Mouse (Mus musculus) right cerebral cortex, postnatal 14 days (tissue): ENCODE measurements around the gene Cep128.

Experiments
- DNase-seq: peaks from one replicate; pipeline ENCODE4 v3.0.0; 2022

The Cep128 gene

GRCm38 (mm10) chr12:91305769-91306168, 78.4 kb downstream of the Cep128 start:
- DNase-seq = no peak

GRCm38 (mm10) chr12:91305038-91305437, 79.2 kb downstream of the Cep128 start:
- DNase-seq = no peak

DNA sequence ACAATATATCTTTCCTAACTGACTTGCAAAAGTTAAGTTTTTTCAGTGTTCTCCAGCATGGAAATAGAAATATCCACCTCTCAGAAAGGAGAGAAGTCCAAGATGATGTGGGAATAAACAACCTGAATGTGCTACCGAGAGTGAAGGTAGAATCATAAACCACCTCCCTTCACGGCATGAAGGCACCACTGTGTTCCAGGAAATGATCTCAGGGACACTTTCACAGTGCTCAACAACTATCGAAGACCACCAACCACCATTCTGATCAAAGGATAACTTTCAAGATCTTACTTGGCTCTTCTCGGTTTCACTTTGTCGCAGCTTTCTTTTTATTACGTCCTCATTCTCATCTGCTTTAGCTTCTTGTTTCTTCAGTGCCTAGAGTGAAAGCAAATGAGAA, 85.5 kb downstream of the Cep128 start:
- no peak for DNase-seq

- DNase-seq = no peak
These were observed 88.3 kb downstream of the Cep128 start for GRCm38 (mm10) chr12:91295870-91296269.

DNA sequence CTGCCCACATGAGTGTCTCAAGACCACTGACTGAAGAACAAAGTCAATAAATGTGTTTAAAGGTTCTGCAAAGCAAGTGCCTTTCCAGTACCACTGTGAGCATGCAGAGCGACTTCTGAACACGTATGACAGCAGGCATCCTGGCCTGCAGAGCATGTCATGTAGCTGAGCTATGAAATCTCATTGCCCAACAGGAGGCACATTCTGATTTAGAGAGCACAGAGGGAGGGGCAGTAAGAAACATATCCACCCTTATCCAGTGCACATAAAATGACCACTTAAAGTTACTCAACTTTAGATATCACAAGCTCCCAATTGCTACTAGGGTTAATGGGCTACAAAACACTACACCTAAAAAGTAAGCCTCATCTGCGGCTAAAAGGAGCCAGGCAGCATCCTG, 88.8 kb downstream of the Cep128 start:
- no peak for DNase-seq

DNA sequence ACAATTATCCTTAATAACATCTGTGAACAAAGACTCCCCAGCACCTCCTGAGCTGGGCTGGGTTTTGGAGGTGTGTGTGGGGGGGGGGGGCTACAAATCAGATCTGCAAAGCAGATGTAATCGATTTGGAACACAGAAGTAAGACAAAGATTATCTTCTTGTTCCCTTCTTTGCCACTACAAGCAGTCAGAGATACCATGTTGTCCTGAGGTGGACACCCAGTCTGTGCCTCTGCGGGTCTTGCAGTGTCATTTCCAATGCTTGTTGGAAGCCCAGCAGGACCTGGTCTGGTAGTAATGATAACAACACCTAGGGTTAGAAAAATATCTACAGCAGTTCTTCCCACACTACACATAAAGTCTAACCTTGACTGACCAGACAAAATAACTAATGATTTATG, 110.3 kb downstream of the Cep128 start:
- DNase-seq = no peak

DNA sequence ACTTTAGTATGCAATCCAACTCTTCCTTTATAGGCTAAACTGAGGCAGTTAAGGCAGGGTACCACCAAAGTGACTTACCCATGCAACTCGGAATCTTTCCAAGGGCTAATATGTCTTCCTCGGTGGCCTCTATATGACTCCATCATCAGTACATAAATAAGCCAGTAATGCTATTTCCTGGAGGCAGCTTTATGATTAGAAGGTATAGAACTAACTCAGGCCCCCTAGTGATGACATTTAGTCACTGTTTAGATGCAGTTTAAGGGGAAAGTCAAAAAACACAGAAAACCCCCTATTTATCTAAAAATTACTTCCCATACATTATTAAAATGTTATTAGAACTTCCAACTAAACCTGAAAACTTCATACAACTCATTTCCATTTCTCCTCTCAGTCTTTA, 114.6 kb downstream of the Cep128 start:
- DNase-seq = no peak

GRCm38 (mm10) chr12:91268974-91269373, 115.2 kb downstream of the Cep128 start:
- DNase-seq = no peak

GRCm38 (mm10) chr12:91266014-91266413, 118.2 kb downstream of the Cep128 start:
- no peak for DNase-seq

DNA sequence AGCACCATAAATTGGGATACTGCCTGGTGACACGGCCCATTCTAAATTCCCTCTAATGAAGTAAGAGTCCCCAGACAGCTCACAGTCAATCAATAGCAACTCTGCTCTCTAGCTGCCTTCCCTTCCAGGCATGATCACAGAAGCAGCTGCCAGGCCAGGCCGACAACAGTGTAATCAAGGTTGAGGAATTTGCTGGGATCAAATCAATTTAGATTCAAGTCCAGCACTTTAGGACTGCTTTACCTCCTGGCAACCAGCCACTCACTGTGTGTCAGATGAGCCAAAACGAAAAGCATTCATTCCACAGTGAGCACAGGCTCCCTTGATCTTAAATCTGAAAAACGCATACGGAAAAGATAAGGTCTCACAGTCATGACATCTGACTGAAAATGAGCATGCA, 118.7 kb downstream of the Cep128 start:
- no peak for DNase-seq

DNA sequence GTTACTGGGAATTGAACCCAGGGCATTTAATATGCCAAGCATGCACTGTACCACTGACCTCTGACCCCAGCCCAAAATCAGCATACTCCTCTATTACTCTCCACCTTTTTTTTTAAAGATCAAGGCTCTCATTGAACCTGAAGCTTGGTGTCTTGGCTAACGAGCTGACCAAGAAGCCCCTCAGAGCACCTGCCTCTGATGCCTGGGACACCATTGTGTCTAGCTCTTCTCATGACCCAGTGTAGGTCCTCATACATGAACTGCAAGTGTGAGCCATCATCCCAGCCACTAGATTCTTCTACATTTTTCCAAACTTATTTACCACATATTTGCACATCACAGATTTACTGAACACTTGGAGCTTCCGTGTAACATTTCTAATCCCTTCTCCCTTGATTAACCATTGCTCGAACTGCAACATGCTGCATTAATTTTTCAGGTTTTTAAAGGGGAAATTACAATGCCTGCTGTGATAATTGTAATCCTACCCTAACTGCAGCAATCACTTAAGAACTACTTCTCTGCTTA, 119.3 kb downstream of the Cep128 start:
- no peak for DNase-seq

DNA sequence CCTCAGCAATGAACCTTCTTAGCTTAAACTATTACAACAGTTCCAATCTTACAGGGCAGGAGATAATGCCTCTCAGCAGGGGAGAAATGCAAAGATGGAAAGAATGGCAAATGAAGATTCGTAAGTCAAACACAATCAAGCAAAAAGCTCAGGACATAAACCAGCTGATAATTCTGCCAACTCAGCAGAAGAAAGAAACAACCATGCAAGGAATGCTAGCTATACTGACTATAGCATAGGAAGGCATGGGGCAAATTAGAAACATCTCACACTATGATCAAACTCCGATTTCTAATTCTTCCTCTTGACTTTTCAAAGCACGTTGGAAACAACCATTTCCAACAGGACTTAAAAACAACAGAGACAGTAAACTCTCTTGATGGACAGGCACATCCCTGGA, 120.5 kb downstream of the Cep128 start:
- DNase-seq = no peak

GRCm38 (mm10) chr12:91262801-91263200, 121.4 kb downstream of the Cep128 start:
- no peak for DNase-seq

GRCm38 (mm10) chr12:91256334-91256733, 127.9 kb downstream of the Cep128 start:
- DNase-seq = no peak

- DNase-seq = no peak
These were observed 129.4 kb downstream of the Cep128 start for GRCm38 (mm10) chr12:91254831-91255230.

- no peak for DNase-seq
These were observed 163.6 kb downstream of the Cep128 start for GRCm38 (mm10) chr12:91220609-91221008.

- DNase-seq = no peak
These were observed 178.7 kb downstream of the Cep128 start for GRCm38 (mm10) chr12:91205550-91205949.

GRCm38 (mm10) chr12:91204330-91204729, 179.9 kb downstream of the Cep128 start:
- DNase-seq = no peak

GRCm38 (mm10) chr12:91202496-91202895, 181.7 kb downstream of the Cep128 start:
- DNase-seq = no peak

GRCm38 (mm10) chr12:91189111-91189510, 195.1 kb downstream of the Cep128 start:
- no peak for DNase-seq

- DNase-seq = no peak
These were observed 198.6 kb downstream of the Cep128 start for GRCm38 (mm10) chr12:91185564-91185963.

DNA sequence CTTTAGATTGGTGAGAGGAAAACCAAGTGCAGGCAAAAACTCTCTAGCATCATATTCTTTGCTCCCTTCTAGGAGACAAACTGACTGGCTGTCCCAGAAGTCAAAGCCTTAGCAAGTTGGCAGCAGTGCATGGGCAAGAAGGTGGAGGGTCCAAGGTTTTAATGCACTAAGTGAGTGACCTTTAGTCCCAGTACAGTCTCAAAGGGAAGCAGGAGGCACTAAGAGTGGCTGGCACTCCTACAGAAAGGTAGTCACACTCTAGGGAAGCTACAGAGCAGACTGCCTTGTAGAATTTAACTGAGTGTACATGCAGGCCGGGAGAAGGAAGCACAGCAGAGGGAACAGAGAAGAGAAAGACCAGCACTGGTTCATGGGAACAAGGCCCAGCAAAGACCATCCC, 199.6 kb downstream of the Cep128 start:
- no peak for DNase-seq

GRCm38 (mm10) chr12:91183928-91184327, 200.3 kb downstream of the Cep128 start:
- DNase-seq = no peak

DNA sequence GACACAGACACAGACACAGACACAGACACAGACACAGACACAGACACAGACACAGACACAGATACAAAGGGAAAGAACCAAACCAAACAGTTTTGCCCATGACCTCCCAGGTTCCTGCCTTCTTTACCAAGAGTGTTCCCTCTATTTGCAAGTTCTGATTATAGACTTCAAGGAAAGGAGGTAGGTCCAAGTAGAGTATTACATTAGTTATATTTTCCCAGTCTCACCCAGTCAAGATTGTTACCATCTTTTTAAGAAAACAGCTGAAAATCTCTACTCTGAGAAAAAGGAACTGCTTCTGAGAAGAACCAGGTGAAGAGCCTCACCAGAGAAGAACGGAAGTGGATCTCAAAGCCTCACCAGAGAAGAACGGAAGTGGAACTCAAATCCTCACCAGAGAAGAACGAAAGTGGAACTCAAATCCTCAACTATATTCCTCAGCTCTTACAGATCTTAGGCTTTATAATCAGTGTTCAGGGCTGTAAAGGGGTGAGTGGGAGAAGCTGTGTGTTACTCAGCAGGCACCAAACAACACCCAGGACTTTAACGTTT, 200.8 kb downstream of the Cep128 start:
- DNase-seq = no peak

- no peak for DNase-seq
These were observed 207.2 kb downstream of the Cep128 start for GRCm38 (mm10) chr12:91176808-91177526.
